Mouse (Mus musculus) kidney, embryonic 15.5 days (tissue): ENCODE measurements around the gene Gm49405. TPM values are rescaled to one million over a fixed set of nuclear protein-coding genes. Genes with fewer than 3 reads are reported as not detected.
A peak's percentile ranks its signal among the peaks of the same experiment; 100 is the strongest.
"Not testable (repeated sequence)": the region's sequence is repeated elsewhere in the genome, so short reads cannot be mapped to it uniquely, and the experiment has no call there.

Source experiments
- ATAC-seq: fragments of 200-750 bp; cut with Nextera tagmentation; replicated peaks from 2 replicates; pipeline ENCODE4 v1.8.0; 2017; ENCODE audit warnings: moderate TSS enrichment; ENCODE audit not compliant: low FRiP score
- H3K27ac ChIP-seq: fragments of 300-500 bp; sonication (generic); 2 replicates; pipeline ENCODE4 v1.5.1; 2015; ENCODE audit warnings: mild to moderate bottlenecking, inconsistent platforms
- H3K27me3 ChIP-seq: fragments of 300-500 bp; sonication (generic); 2 replicates; pipeline ENCODE4 v1.6.1; 2015; ENCODE audit warnings: inconsistent platforms
- H3K36me3 ChIP-seq: fragments of 300-500 bp; sonication (generic); 2 replicates; pipeline ENCODE4 v1.6.1; 2015; ENCODE audit warnings: inconsistent platforms
- H3K4me1 ChIP-seq: fragments of 300-500 bp; sonication (generic); 2 replicates; pipeline ENCODE4 v1.6.1; 2015; ENCODE audit warnings: inconsistent platforms
- H3K4me2 ChIP-seq: fragments of 300-500 bp; sonication (generic); 2 replicates; pipeline ENCODE4 v1.6.1; 2015; ENCODE audit warnings: moderate library complexity, mild to moderate bottlenecking, inconsistent platforms
- H3K4me3 ChIP-seq: fragments of 300-500 bp; sonication (generic); replicated peaks from 2 replicates; pipeline ENCODE4 v1.5.1; 2015; ENCODE audit warnings: mild to moderate bottlenecking, inconsistent platforms
- H3K9ac ChIP-seq: fragments of 300-500 bp; sonication (generic); 2 replicates; pipeline ENCODE4 v1.6.1; 2015; ENCODE audit warnings: mild to moderate bottlenecking, inconsistent platforms
- H3K9me3 ChIP-seq: fragments of 300-500 bp; sonication (generic); replicated peaks from 2 replicates; pipeline ENCODE4 v1.6.1; 2016; ENCODE audit warnings: inconsistent platforms
- WGBS: fragments of 180-500 bp; shearing (Covaris S2); methylation state at CpG from one replicate; pipeline ENCODE4 v1.1.7; 2015; ENCODE audit warnings: mixed read lengths; 5-methylcytosine and 5-hydroxymethylcytosine counted together
- polyA plus RNA-seq: library from polyadenylated mRNA; unstranded; fragments of >200 nt; fragmentation: Nextera tagmentation; extraction: Ambion mirVana; gene quantifications from 2 replicates; pipeline ENCODE4 v1.2.1, GENCODE M21; 2015

Gene Gm49405
- polyA plus RNA-seq, 1 experiment from 2014 or later, result 4.1 TPM

DNA sequence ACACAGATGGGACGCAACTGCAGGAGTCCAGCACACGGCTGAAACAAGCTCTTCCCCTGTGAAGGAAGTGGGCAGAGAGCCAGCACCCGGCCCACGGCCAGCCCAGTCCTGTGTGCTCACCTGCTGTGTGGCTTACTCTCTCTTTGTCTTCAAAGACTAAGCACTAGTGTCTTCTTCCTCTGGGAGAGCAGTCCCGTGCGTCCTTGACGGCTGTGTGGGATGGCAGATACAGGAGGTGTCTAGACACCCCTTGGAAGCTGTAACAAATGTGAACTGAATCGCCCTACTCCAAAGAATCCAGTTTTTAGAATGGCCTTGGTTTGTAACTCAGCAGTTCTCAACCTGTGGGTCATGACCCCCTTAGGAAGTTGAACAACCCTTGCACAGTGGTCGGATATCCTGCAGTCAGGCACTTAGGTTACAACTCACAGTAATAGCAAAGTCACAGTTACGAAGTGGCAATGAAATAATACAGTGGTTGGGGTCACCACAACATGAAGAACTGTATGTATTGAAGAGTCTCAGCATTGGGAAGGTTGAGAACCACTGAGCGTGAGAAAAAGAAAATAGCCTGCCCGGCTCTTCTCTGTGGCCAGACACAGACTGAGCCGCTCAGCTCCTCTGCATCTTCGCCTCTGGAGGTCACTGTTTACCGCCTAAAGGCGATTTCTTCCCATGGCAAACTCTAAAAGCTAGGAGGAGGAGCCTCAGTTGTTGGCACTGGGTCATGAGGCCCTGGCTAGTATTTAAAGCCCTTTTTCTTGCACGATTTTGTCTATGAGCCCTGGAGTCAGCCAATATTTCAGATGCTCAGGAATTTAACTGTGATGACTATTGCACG, 18.5 kb downstream of the Gm49405 start:
- Histone ChIP-seq H3K36me3 (no peaks in the 10 kb centered on the region), H3K27ac (no peak overlapping the region), H3K9me3 (no peaks in the 10 kb centered on the region), H3K4me2 (0 out of 2 replicates have a peak overlapping the region, but pooled peaks have one; percentile 17), H3K9ac (no peak overlapping the region), H3K4me3 (no peak overlapping the region), H3K4me1 (peaks cover 13% of the 10 kb centered on the region), H3K27me3 (no peaks in the 10 kb centered on the region)
- ATAC-seq, result peak; percentile 80
- WGBS, result 35% methylated on average over 18 of the region's 18 CpGs

DNA sequence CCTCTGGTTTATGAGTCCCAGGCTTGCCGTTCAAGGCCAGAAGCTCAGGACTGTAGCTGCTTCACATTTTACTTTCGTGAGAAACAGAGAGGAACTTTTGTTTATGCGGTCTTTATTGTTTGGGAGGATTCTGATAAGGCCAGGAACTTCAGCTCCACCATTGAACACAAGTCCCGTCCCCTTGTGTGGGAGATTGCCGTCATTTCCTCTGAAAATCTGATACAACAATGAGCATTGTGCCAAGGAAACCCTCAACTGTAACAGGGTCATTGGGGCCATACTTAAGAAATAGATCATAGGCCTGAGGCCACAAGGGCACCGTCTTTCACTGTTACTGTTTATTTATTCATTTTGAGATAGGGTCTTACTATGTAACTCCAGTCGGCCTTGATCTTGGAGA, 22.8 kb downstream of the Gm49405 start:
- 71% methylated on average over 7 of the region's 7 CpGs for WGBS
- no peaks in the 10 kb centered on the region for H3K36me3 ChIP-seq
- no peak for ATAC-seq
- H3K4me1 ChIP-seq, result peaks cover 13% of the 10 kb centered on the region
- no peaks in the 10 kb centered on the region for H3K27me3 ChIP-seq
- H3K4me3 ChIP-seq, result no peak overlapping the region
- H3K9me3 ChIP-seq, result 0 out of 2 replicates have a peak, but pooled peaks cover 3% of the 10 kb centered on the region
- H3K9ac ChIP-seq, result no peak overlapping the region
- H3K4me2 ChIP-seq, result no peak overlapping the region
- H3K27ac ChIP-seq, result no peak overlapping the region

DNA sequence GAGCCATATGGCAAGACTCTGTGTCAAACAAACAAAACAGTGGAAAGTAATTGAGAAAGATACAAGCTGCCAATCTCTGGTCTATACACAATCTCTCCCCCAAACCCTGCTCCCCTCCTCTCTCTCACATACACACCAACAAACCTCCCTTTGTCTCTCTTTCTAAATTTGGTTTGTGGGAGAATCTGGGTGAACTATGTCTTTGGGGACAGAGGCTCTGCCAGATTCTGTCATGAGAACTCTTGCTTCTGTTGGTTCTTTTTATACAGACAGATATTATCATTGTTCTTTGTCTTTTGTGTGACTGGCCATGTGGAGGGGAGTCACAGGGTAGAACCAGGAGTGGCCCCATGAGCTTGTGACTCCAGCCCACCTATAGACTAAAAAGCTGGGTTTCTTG, 27.1 kb downstream of the Gm49405 start:
- ATAC-seq, result no peak
- Histone ChIP-seq H3K4me1 (no peaks in the 10 kb centered on the region), H3K9ac (no peak overlapping the region), H3K36me3 (no peaks in the 10 kb centered on the region), H3K4me2 (no peak overlapping the region), H3K27ac (no peak overlapping the region), H3K4me3 (no peak overlapping the region), H3K27me3 (no peaks in the 10 kb centered on the region), H3K9me3 (0 out of 2 replicates have a peak, but pooled peaks cover 3% of the 10 kb centered on the region)

GRCm38 (mm10) chr19:4032668-4033067, 32.2 kb downstream of the Gm49405 start:
- ATAC-seq, result no peak
- Histone ChIP-seq H3K36me3 (peaks cover 10% of the 10 kb centered on the region), H3K4me1 (peaks cover 20% of the 10 kb centered on the region), H3K4me2 (no peak overlapping the region), H3K9ac (no peak overlapping the region), H3K4me3 (no peak overlapping the region), H3K9me3 (no peaks in the 10 kb centered on the region), H3K27ac (no peak overlapping the region), H3K27me3 (no peaks in the 10 kb centered on the region)
- WGBS, result 77% methylated on average over 7 of the region's 7 CpGs

DNA sequence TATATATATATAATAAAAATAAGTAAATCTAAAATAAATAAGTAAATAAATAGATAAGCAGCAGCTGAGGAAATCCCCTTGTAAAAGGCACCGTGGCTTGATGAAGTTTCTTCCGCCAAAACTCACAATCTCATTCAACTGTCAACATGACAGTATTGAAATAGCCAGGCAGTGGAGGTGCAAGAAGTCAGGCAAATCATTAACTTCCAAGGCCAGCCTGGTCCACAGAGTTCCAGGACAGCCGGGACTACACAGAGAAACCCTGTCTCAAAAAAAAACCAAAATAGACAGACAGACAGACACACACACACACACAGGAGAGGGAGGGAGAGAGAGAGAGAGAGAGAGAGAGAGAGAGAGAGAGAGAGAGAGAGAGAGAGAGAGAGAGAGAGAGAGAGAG, 32.9 kb downstream of the Gm49405 start:
- 68% methylated on average over 3 of the region's 3 CpGs for WGBS
- no peaks in the 10 kb centered on the region for H3K27me3 ChIP-seq
- H3K27ac ChIP-seq, result no peak overlapping the region
- H3K9ac ChIP-seq, result no peak overlapping the region
- H3K4me3 ChIP-seq, result no peak overlapping the region
- no peak overlapping the region for H3K4me2 ChIP-seq
- ATAC-seq, result no peak
- H3K4me1 ChIP-seq, result peaks cover 22% of the 10 kb centered on the region
- peaks cover 10% of the 10 kb centered on the region for H3K36me3 ChIP-seq
- no peaks in the 10 kb centered on the region for H3K9me3 ChIP-seq

DNA sequence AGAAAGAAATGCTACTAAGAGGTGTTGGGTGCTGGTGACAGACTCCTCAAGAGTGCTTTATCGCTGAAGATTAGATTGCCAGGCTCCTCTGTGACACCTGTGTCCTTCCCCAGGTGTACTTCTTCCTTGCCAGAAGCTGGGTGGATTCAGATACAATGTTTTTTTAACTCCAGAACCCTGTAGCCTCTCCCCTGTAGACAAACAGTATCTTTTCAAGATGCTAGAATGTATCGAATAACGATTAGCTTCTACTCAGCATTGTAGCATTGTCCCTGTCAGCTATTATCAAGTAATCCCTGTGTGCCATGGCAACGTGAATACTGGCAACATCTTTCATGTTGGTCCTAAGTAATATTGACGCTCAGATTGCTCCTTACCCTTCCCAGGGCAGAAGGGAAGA, 33.3 kb downstream of the Gm49405 start:
- Histone ChIP-seq H3K9ac (no peak overlapping the region), H3K9me3 (no peaks in the 10 kb centered on the region), H3K4me2 (no peak overlapping the region), H3K27ac (no peak overlapping the region), H3K36me3 (peaks cover 10% of the 10 kb centered on the region), H3K27me3 (no peaks in the 10 kb centered on the region), H3K4me1 (peaks cover 24% of the 10 kb centered on the region), H3K4me3 (no peak overlapping the region)
- ATAC-seq, result no peak
- WGBS, result 67% methylated on average over 5 of the region's 5 CpGs

DNA sequence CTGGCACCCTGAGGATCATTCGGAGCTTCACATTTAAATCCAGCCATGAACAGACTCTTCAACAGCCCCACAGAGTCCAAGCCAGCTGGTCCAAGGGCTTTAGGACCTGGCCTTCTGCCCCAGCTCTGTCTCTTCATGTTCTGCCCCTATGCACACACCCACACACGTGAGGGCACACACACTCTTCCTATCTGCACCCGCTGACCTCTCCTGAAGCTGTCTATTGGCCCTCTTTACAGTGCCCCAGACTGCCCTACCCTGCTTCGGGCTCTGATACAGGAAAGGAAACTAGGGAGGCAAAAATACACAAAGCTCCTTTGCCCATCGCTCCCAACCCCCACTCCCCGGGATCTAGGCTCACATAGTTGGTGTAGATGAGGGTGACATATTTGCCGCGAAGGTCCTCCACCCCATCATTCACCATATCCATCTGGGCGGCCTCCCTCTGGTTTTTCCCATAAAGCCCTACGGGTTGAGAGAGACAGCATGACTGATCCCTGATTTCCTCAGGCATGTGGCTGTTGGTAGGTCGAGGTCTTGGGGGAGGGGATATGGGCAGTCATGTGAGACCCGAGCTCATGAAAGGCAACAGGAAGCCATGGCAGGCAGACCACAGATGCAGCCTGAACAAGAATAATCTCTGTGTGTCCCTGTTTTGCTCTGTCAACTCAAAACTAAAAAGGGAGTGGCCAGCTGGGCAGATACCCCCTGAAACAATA, 36.1 kb downstream of the Gm49405 start:
- H3K4me1 ChIP-seq, result peaks cover 24% of the 10 kb centered on the region
- no peak overlapping the region for H3K27ac ChIP-seq
- no peaks in the 10 kb centered on the region for H3K27me3 ChIP-seq
- peaks cover 10% of the 10 kb centered on the region for H3K36me3 ChIP-seq
- H3K4me2 ChIP-seq, result peak overlapping the region; percentile 43
- H3K9me3 ChIP-seq, result no peaks in the 10 kb centered on the region
- WGBS, result 67% methylated on average over 12 of the region's 12 CpGs
- ATAC-seq, result 0 out of 2 replicates have a peak, but pooled peaks have one; percentile 50
- H3K4me3 ChIP-seq, result peak overlapping the region; percentile 17; the same call in 1 of the 2 replicates
- peak overlapping the region; percentile 17; the same call in 1 of the 2 replicates for H3K9ac ChIP-seq

DNA sequence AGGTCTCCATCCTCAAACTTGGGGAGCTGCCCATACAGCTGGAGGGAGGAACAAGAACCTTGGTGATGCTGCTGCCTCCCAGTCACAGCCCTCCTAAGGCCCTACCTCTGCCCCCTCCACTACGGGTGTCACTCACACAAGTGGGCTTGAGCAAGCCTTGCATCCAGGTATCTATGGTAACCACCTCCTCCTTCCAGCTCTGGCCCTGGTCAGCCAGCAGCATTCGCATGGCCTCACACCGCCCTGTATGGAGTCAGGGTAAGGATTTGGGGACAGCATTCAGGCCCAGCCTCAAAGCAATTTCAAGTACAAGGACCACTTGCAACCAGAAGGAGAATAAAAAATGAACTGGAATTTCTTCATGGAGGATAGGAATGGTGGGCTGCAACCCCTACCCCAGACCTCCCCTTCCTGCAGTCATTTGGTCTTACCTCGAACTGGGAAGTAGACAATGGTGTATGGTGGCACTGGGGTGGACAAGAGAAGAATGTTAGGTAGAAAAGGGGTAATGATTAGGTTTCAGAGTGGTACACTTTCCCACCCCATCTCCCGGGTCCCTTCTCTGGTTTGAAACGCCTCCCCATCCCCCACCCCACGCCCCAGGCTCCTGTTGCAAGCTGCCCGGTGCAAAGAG, 36.8 kb downstream of the Gm49405 start:
- not testable (repeated sequence) for H3K36me3 ChIP-seq, H3K9me3 ChIP-seq, H3K27me3 ChIP-seq
- peak overlapping the region; percentile 83 for H3K27ac ChIP-seq
- peak overlapping the region; percentile 66 for H3K4me3 ChIP-seq
- WGBS, result 23% methylated on average over 7 of the region's 8 CpGs
- H3K4me2 ChIP-seq, result peak overlapping the region; percentile 76
- H3K9ac ChIP-seq, result peak overlapping the region; percentile 66
- 0 out of 2 replicates have a peak, but pooled peaks have one; percentile 31 for ATAC-seq
- peaks cover 24% of the 10 kb centered on the region for H3K4me1 ChIP-seq

DNA sequence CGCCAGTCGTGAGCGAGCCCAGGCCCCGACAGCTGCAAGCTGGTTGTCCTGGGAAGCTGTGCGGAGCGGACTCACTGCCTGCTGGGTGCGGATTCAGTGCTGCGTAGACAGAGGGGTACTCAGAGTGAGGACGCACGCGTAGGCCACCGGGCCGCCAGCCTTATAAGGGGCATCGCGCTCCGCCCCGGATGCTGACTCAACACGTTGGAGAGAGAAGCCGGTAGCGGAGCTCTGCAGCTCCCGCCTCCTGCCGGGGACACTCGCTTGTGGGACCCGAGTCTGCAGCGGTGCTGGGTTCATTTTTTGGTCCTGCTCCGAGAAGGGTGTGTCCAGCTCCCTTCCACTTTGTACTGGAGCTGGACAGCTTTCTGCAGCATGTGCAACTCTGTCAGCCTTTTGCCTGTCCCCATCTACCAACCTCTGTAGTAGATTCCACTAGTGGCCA, 37.4 kb downstream of the Gm49405 start, which contains the start of gene Gstp1:
Gene Gstp1, minus strand, starts transcription at position 198 of the 445 bp plus-strand sequence.
- Histone ChIP-seq H3K9me3 (no peaks in the 10 kb centered on the region), H3K9ac (peak within 1 kb of the TSS; percentile 66), H3K36me3 (peaks cover 10% of the 10 kb centered on the region), H3K4me2 (peak within 1 kb of the TSS; percentile 76), H3K27ac (peak within 1 kb of the TSS; percentile 83), H3K27me3 (no peaks in the 10 kb centered on the region), H3K4me1 (peaks cover 24% of the 10 kb centered on the region), H3K4me3 (peak within 1 kb of the TSS; percentile 66)
- peak; percentile 87 for ATAC-seq
- 0% methylated on average over 26 of the region's 26 CpGs for WGBS

DNA sequence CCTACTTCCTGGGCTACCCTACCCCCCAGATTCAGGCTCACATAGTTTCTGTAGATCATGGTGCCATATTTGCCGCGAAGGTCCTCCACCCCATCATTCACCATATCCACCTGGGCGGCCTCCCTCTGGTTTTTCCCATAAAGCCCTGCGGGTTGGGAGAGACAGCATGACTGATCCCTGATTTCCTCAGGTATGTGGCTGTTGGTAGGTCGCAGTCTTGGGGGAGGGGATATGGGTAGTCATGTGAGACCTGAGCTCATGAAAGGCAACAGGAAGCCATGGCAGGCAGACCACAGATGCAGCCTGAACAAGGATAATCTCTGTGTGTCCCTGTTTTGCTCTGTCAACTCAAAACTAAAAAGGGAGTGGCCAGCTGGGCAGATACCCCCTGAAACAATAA, 40.5 kb downstream of the Gm49405 start:
- not testable (repeated sequence) for H3K4me3 ChIP-seq, H3K9ac ChIP-seq, H3K4me2 ChIP-seq, H3K27ac ChIP-seq, H3K36me3 ChIP-seq, ATAC-seq, H3K9me3 ChIP-seq, H3K27me3 ChIP-seq
- 83% methylated on average over 5 of the region's 5 CpGs for WGBS
- peaks cover 21% of the 10 kb centered on the region for H3K4me1 ChIP-seq

- WGBS, result 81% methylated on average over 3 of the region's 4 CpGs
- ATAC-seq, result not testable (repeated sequence)
These were observed 41.1 kb downstream of the Gm49405 start for GRCm38 (mm10) chr19:4041500-4041899.

DNA sequence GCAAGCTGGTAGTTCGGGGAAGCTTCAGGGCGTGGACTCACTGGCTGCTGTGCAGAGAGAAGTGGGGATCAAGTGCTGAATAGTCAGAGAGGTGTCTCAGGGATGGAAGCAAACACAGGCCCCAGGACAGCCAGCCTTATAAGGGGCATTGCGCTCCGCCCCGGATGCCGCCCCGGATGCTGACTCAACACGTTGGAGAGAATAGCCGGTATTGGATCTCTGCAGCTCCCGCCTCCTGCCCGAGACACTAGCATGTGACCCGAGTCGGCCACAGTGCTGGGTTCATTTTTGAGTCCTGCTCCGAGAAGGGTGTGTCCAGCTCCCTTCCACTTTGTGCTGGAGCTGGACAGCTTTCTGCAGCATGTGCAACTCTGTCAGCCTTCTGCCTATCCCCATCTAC, 41.7 kb downstream of the Gm49405 start:
- Histone ChIP-seq H3K27me3 (no peaks in the 10 kb centered on the region), H3K4me1 (peaks cover 16% of the 10 kb centered on the region; the same call in 1 of the 2 replicates), H3K36me3 (no peaks in the 10 kb centered on the region), H3K4me2 (no peak overlapping the region), H3K4me3 (no peak overlapping the region), H3K9ac (no peak overlapping the region), H3K9me3 (no peaks in the 10 kb centered on the region), H3K27ac (no peak overlapping the region)
- 64% methylated on average over 14 of the region's 14 CpGs for WGBS
- no peak for ATAC-seq

More at GRCm38 (mm10) chr19:4041500-4041899, 41.1 kb downstream of the Gm49405 start:
- H3K27ac ChIP-seq, H3K9me3 ChIP-seq, H3K4me2 ChIP-seq, H3K36me3 ChIP-seq, H3K9ac ChIP-seq, H3K4me3 ChIP-seq, H3K27me3 ChIP-seq: not testable (repeated sequence)
- H3K4me1 ChIP-seq, result peaks cover 20% of the 10 kb centered on the region
